ENCODE assay signal across 8 mouse cellular contexts in the genomic region with DNA sequence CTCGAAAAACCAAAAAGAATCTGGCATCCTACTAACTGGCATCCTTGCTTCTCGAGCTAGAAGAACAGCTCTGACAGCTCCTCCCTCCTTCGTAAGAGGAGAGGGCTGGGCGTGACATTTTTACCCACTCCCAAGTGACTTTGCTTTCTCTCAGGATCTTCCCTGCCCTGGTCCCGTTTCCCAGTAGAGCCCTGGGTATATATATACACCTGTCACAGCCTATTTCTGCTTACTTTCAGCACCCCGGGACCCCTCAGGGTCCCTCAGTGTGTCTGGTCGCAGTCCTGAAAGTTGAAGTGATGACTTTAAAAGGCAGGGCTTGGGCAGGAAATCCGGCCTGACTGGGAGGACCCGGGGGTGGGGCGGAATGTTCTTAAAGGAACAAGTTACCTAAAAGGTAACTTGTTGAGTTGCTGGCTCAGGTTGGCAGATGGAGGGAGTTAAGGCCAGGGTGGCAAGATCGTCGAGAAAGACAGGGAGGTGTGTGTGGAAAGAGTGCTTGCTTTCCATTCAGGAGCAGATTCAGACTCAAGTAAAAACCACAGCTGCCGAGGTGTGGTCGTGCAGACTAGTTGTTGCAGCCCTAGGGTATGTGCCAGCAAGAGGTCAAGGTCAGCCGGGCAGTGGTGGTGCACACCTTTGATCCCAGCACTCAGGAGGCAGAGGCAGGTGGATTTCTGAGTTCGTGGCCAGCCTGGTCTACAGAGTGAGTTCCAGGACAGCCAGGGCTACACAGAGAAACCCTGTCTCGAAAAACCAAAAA. TPM values are rescaled to one million over a fixed set of nuclear protein-coding genes. Genes with fewer than 3 reads are reported as not detected.
DNase-seq lines count a peak whose midpoint lies in the region; ATAC-seq lines count a peak whose summit lies in the region.

A gene (minus strand): TSS at position 312 of the 763 bp plus-strand sequence.

- H3K4me1 ChIP-seq in embryonic facial prominence, embryonic 15.5 days = peaks cover 9% of the 10 kb centered on the region
- H3K4me1 ChIP-seq in kidney, embryonic 14.5 days (ENCODE audit: control insufficient read depth, insufficient read depth, low read length) = 0 out of 2 replicates have a peak, but pooled peaks cover 5% of the 10 kb centered on the region
- peaks cover 15% of the 10 kb centered on the region for H3K4me1 ChIP-seq in liver, embryonic 13.5 days (replicated peaks)
- H3K4me1 ChIP-seq in stomach, embryonic 15.5 days = peaks cover 5% of the 10 kb centered on the region; the same call in 1 of the 2 replicates

- peak within 1 kb of the TSS; percentile 39; the same call in 1 of the 2 replicates for H3K9ac ChIP-seq in embryonic facial prominence, embryonic 15.5 days
- peak within 1 kb of the TSS; percentile 35 for H3K9ac ChIP-seq in kidney, embryonic 14.5 days (ENCODE audit: low read depth, low read length)
- H3K9ac ChIP-seq in liver, embryonic 13.5 days = peak within 1 kb of the TSS; percentile 64
- H3K9ac ChIP-seq in stomach, embryonic 15.5 days = peak within 1 kb of the TSS; percentile 58

- ATAC-seq in embryonic facial prominence, embryonic 15.5 days (ENCODE audit: insufficient number of reproducible peaks, low FRiP score, low TSS enrichment, low read depth) = peak; percentile 46; the same call in 1 of the 2 replicates
- ATAC-seq in kidney, embryonic 14.5 days (ENCODE audit: low FRiP score, low TSS enrichment) = peak; percentile 74
- ATAC-seq in liver, embryonic 13.5 days (ENCODE audit: low read depth) = peak; percentile 66
- ATAC-seq in stomach, embryonic 15.5 days (ENCODE audit: insufficient read depth, low FRiP score, low read depth) = peak; percentile 64

- peak within 1 kb of the TSS; percentile 66 for H3K4me3 ChIP-seq in embryonic facial prominence, embryonic 15.5 days (replicated peaks)
- H3K4me3 ChIP-seq in kidney, embryonic 14.5 days (ENCODE audit: low read length) = peak within 1 kb of the TSS; percentile 47
- peak within 1 kb of the TSS; percentile 63 for H3K4me3 ChIP-seq in liver, embryonic 13.5 days (replicated peaks)
- H3K4me3 ChIP-seq in stomach, embryonic 15.5 days (replicated peaks) = peak within 1 kb of the TSS; percentile 69

- no peaks in the 10 kb centered on the region for H3K9me3 ChIP-seq in embryonic facial prominence, embryonic 15.5 days (replicated peaks)
- no peaks in the 10 kb centered on the region for H3K9me3 ChIP-seq in kidney, embryonic 14.5 days (ENCODE audit: control insufficient read depth, low read length)
- H3K9me3 ChIP-seq in liver, embryonic 13.5 days (replicated peaks) = no peaks in the 10 kb centered on the region
- H3K9me3 ChIP-seq in stomach, embryonic 15.5 days = no peaks in the 10 kb centered on the region

- WGBS in embryonic facial prominence, embryonic 15.5 days = 16% methylated on average over 17 of the region's 17 CpGs
- WGBS in kidney, embryonic 14.5 days = 14% methylated on average over 17 of the region's 17 CpGs
- 9% methylated on average over 17 of the region's 17 CpGs for WGBS in liver, embryonic 13.5 days (ENCODE audit: insufficient replicate concordance)
- 16% methylated on average over 17 of the region's 17 CpGs for WGBS in stomach, embryonic 15.5 days

- H3K27me3 ChIP-seq in embryonic facial prominence, embryonic 15.5 days = no peaks in the 10 kb centered on the region
- H3K27me3 ChIP-seq in kidney, embryonic 14.5 days (ENCODE audit: control insufficient read depth, insufficient read depth, low read length) = no peaks in the 10 kb centered on the region
- no peaks in the 10 kb centered on the region for H3K27me3 ChIP-seq in liver, embryonic 13.5 days
- no peaks in the 10 kb centered on the region for H3K27me3 ChIP-seq in stomach, embryonic 15.5 days (replicated peaks)

- peak within 1 kb of the TSS; percentile 56 for H3K4me2 ChIP-seq in embryonic facial prominence, embryonic 15.5 days (replicated peaks)
- peak within 1 kb of the TSS; percentile 43 for H3K4me2 ChIP-seq in kidney, embryonic 14.5 days (replicated peaks; ENCODE audit: low read depth, low read length)
- H3K4me2 ChIP-seq in liver, embryonic 13.5 days = peak within 1 kb of the TSS; percentile 69
- peak within 1 kb of the TSS; percentile 59 for H3K4me2 ChIP-seq in stomach, embryonic 15.5 days

- peak within 1 kb of the TSS; percentile 60; the same call in 1 of the 2 replicates for H3K27ac ChIP-seq in embryonic facial prominence, embryonic 15.5 days (replicated peaks)
- no peak within 1 kb of the TSS for H3K27ac ChIP-seq in kidney, embryonic 14.5 days (ENCODE audit: low read depth, low read length)
- no peak within 1 kb of the TSS for H3K27ac ChIP-seq in liver, embryonic 13.5 days
- peak within 1 kb of the TSS; percentile 65; the same call in 1 of the 2 replicates for H3K27ac ChIP-seq in stomach, embryonic 15.5 days

- 0 out of 2 replicates have a peak, but pooled peaks cover 4% of the 10 kb centered on the region for H3K36me3 ChIP-seq in embryonic facial prominence, embryonic 15.5 days
- H3K36me3 ChIP-seq in kidney, embryonic 14.5 days (ENCODE audit: control insufficient read depth, insufficient read depth, low read length) = no peaks in the 10 kb centered on the region
- no peaks in the 10 kb centered on the region for H3K36me3 ChIP-seq in liver, embryonic 13.5 days
- H3K36me3 ChIP-seq in stomach, embryonic 15.5 days = no peaks in the 10 kb centered on the region

- peak; percentile 89 for DNase-seq in A20 (ENCODE audit: low read depth, low spot score)
- peak; percentile 91 to 95 for DNase-seq in adrenal gland, postnatal 36 days
- peak; percentile 81 to 89 for DNase-seq in heart, adult 9 months (ENCODE audit: low spot score in 2 of 2)
- DNase-seq in liver, embryonic 13.5 days = peak; percentile 69
- DNase-seq in neural tube, embryonic 10.5 days (ENCODE audit: extremely low spot score, low spot score) = peak; percentile 47

RNA-seq across cellular contexts. Expression of the gene that starts here (rescaled TPM):
- 10 to 100 TPM; 18.8 to 25.8 TPM for total RNA-seq in adrenal gland, postnatal 36 days (2021)
- 7.2 and 9.2 TPM in 2 replicates for polyA plus RNA-seq in embryonic facial prominence, embryonic 15.5 days (2015; fragmentation: Nextera tagmentation; extraction: Ambion mirVana)
- polyA plus RNA-seq in kidney, embryonic 14.5 days (2014; fragmentation: Nextera tagmentation; extraction: Ambion mirVana) = 3.6 and 4.5 TPM in 2 replicates
- polyA plus RNA-seq in liver, embryonic 13.5 days (2015; fragmentation: Nextera tagmentation; extraction: Ambion mirVana) = 1.4 and 2.4 TPM in 2 replicates
- 5.5 and 7.3 TPM in 2 replicates for polyA plus RNA-seq in stomach, embryonic 15.5 days (2015; fragmentation: Nextera tagmentation; extraction: Ambion mirVana)

Comparison
In these comparisons a context has a peak if more than half of its experiments do, and no peak if none do; other contexts are left out.
1. H3K27ac ChIP-seq: peak in embryonic facial prominence, embryonic 15.5 days (single experiment) and stomach, embryonic 15.5 days (single experiment); none in kidney, embryonic 14.5 days (single experiment) and liver, embryonic 13.5 days (single experiment).
2. Peak in every context shown above with its lines, with median percentiles within 50 percentile points of each other: DNase-seq, ATAC-seq, H3K4me2 ChIP-seq, H3K4me3 ChIP-seq and H3K9ac ChIP-seq.